Mouse (Mus musculus) stomach, embryonic 16.5 days (tissue): ENCODE data around the gene Izumo1r. TPM values are rescaled to one million over a fixed set of nuclear protein-coding genes. Genes with fewer than 3 reads are reported as not detected.

ENCODE experiments used
- ATAC-seq: fragments of 200-750 bp; cut with Nextera tagmentation; 2 replicates; pipeline ENCODE4 v1.8.0; 2017; ENCODE audit warnings: moderate number of reproducible peaks, moderate TSS enrichment; ENCODE audit not compliant: insufficient read depth, low FRiP score
- H3K27ac ChIP-seq: fragments of 300-500 bp; sonication (generic); 2 replicates; pipeline ENCODE4 v1.5.1; 2014; ENCODE audit warnings: low read length
- H3K27me3 ChIP-seq: fragments of 300-500 bp; sonication (generic); 2 replicates; pipeline ENCODE4 v1.6.1; 2014; ENCODE audit warnings: low read length, control low read depth, mixed read lengths; ENCODE audit not compliant: control insufficient read depth, insufficient read depth
- H3K36me3 ChIP-seq: fragments of 300-500 bp; sonication (generic); 2 replicates; pipeline ENCODE4 v1.6.1; 2014; ENCODE audit warnings: low read length; ENCODE audit not compliant: control insufficient read depth, insufficient read depth
- H3K4me1 ChIP-seq: fragments of 300-500 bp; sonication (generic); 2 replicates; pipeline ENCODE4 v1.6.1; 2014; ENCODE audit warnings: low read length, control low read depth, mixed read lengths; ENCODE audit not compliant: control insufficient read depth, insufficient read depth
- H3K4me2 ChIP-seq: fragments of 300-500 bp; sonication (generic); 2 replicates; pipeline ENCODE4 v1.6.1; 2014; ENCODE audit warnings: low read depth, low read length, mixed read lengths
- H3K4me3 ChIP-seq: fragments of 300-500 bp; sonication (generic); replicated peaks from 2 replicates; pipeline ENCODE4 v1.5.1; 2014; ENCODE audit warnings: mild to moderate bottlenecking, low read length
- H3K9ac ChIP-seq: fragments of 300-500 bp; sonication (generic); 2 replicates; pipeline ENCODE4 v1.6.1; 2014; ENCODE audit warnings: low read length
- H3K9me3 ChIP-seq: fragments of 300-500 bp; sonication (generic); replicated peaks from 2 replicates; pipeline ENCODE4 v1.6.1; 2016; ENCODE audit warnings: low read length, control low read depth; ENCODE audit not compliant: control insufficient read depth
- WGBS: fragments of 180-500 bp; shearing (Covaris S2); extraction: QIAGEN DNeasy Blood & Tissue Kit; methylation state at CpG from one replicate; pipeline ENCODE4 v1.1.7; 2014; 5-methylcytosine and 5-hydroxymethylcytosine counted together
- polyA plus RNA-seq: library from polyadenylated mRNA; unstranded; fragments of >200 nt; fragmentation: Nextera tagmentation; extraction: Ambion mirVana; gene quantifications from 2 replicates; pipeline ENCODE4 v1.2.1, GENCODE M21; 2015

Izumo1r gene
- polyA plus RNA-seq, 1 experiment from 2014 or later: not detected

GRCm38 (mm10) chr9:14931943-14932342, 28.2 kb upstream of the Izumo1r start:
- no peak for ATAC-seq
- H3K9ac ChIP-seq: no peak overlapping the region

GRCm38 (mm10) chr9:14931211-14931610, 27.5 kb upstream of the Izumo1r start:
- no peak overlapping the region for H3K4me2 ChIP-seq
- H3K36me3 ChIP-seq: no peaks in the 10 kb centered on the region
- H3K9ac ChIP-seq: no peak overlapping the region
- WGBS: 79% methylated on average over 8 of the region's 8 CpGs
- H3K9me3 ChIP-seq: no peaks in the 10 kb centered on the region
- H3K4me3 ChIP-seq: no peak overlapping the region
- H3K4me1 ChIP-seq: no peaks in the 10 kb centered on the region
- no peak overlapping the region for H3K27ac ChIP-seq
- ATAC-seq: no peak
- H3K27me3 ChIP-seq: no peaks in the 10 kb centered on the region

More at GRCm38 (mm10) chr9:14931943-14932342, 28.2 kb upstream of the Izumo1r start:
- Histone ChIP-seq H3K4me3 (no peak overlapping the region), H3K4me1 (no peaks in the 10 kb centered on the region), H3K27ac (no peak overlapping the region), H3K36me3 (no peaks in the 10 kb centered on the region), H3K4me2 (no peak overlapping the region), H3K27me3 (no peaks in the 10 kb centered on the region), H3K9me3 (no peaks in the 10 kb centered on the region)
- 40% methylated on average over 7 of the region's 7 CpGs for WGBS

- H3K27ac ChIP-seq: no peak overlapping the region
- H3K4me2 ChIP-seq: no peak overlapping the region
- 0% methylated on average over 1 of the region's 1 CpGs for WGBS
- no peaks in the 10 kb centered on the region for H3K9me3 ChIP-seq
- H3K9ac ChIP-seq: no peak overlapping the region
- no peaks in the 10 kb centered on the region for H3K27me3 ChIP-seq
- no peaks in the 10 kb centered on the region for H3K4me1 ChIP-seq
- no peak for ATAC-seq
- H3K4me3 ChIP-seq: no peak overlapping the region
- no peaks in the 10 kb centered on the region for H3K36me3 ChIP-seq
These were observed 22.8 kb upstream of the Izumo1r start for GRCm38 (mm10) chr9:14926593-14926992.

- no peak overlapping the region for H3K27ac ChIP-seq
- no peak overlapping the region for H3K4me2 ChIP-seq
- no peaks in the 10 kb centered on the region for H3K36me3 ChIP-seq
- no peak for ATAC-seq
- H3K4me1 ChIP-seq: 0 out of 2 replicates have a peak, but pooled peaks cover 3% of the 10 kb centered on the region
- WGBS: 56% methylated on average over 4 of the region's 4 CpGs
- no peak overlapping the region for H3K4me3 ChIP-seq
- no peak overlapping the region for H3K9ac ChIP-seq
- H3K9me3 ChIP-seq: no peaks in the 10 kb centered on the region
- H3K27me3 ChIP-seq: no peaks in the 10 kb centered on the region
These were observed 19.9 kb upstream of the Izumo1r start for GRCm38 (mm10) chr9:14923625-14924024.

- H3K9ac ChIP-seq: no peak overlapping the region
- H3K4me1 ChIP-seq: 0 out of 2 replicates have a peak, but pooled peaks cover 3% of the 10 kb centered on the region
- WGBS: 34% methylated on average over 1 of the region's 1 CpGs
- no peak overlapping the region for H3K4me2 ChIP-seq
- H3K36me3 ChIP-seq: no peaks in the 10 kb centered on the region
- no peaks in the 10 kb centered on the region for H3K27me3 ChIP-seq
- H3K4me3 ChIP-seq: no peak overlapping the region
- H3K27ac ChIP-seq: no peak overlapping the region
- ATAC-seq: no peak
- H3K9me3 ChIP-seq: no peaks in the 10 kb centered on the region
These were observed 18.3 kb upstream of the Izumo1r start for GRCm38 (mm10) chr9:14921971-14922560.

- 65% methylated on average over 4 of the region's 4 CpGs for WGBS
- no peak for ATAC-seq
- no peak overlapping the region for H3K27ac ChIP-seq
- no peaks in the 10 kb centered on the region for H3K9me3 ChIP-seq
- H3K4me3 ChIP-seq: no peak overlapping the region
- 0 out of 2 replicates have a peak, but pooled peaks cover 3% of the 10 kb centered on the region for H3K4me1 ChIP-seq
- H3K4me2 ChIP-seq: no peak overlapping the region
- H3K36me3 ChIP-seq: no peaks in the 10 kb centered on the region
- H3K27me3 ChIP-seq: no peaks in the 10 kb centered on the region
- H3K9ac ChIP-seq: no peak overlapping the region
These were observed 17.5 kb upstream of the Izumo1r start for GRCm38 (mm10) chr9:14921254-14921653.

- Histone ChIP-seq H3K27me3 (no peaks in the 10 kb centered on the region), H3K9me3 (no peaks in the 10 kb centered on the region), H3K27ac (no peak overlapping the region), H3K9ac (no peak overlapping the region), H3K4me1 (0 out of 2 replicates have a peak, but pooled peaks cover 3% of the 10 kb centered on the region), H3K4me3 (no peak overlapping the region), H3K4me2 (no peak overlapping the region), H3K36me3 (no peaks in the 10 kb centered on the region)
- whole genome bisulfite sequencing: 76% methylated on average over 4 of the region's 4 CpGs
- no peak for ATAC-seq
These were observed 16.9 kb upstream of the Izumo1r start for GRCm38 (mm10) chr9:14920608-14921007.

GRCm38 (mm10) chr9:14918825-14919668, 15.3 kb upstream of the Izumo1r start:
- ATAC-seq: no peak

GRCm38 (mm10) chr9:14917661-14918060, 13.9 kb upstream of the Izumo1r start:
- Histone ChIP-seq H3K9ac (no peak overlapping the region), H3K36me3 (no peaks in the 10 kb centered on the region), H3K9me3 (no peaks in the 10 kb centered on the region), H3K4me2 (no peak overlapping the region), H3K4me1 (0 out of 2 replicates have a peak, but pooled peaks cover 3% of the 10 kb centered on the region), H3K27ac (no peak overlapping the region), H3K27me3 (no peaks in the 10 kb centered on the region), H3K4me3 (no peak overlapping the region)
- no peak for ATAC-seq
- WGBS: 89% methylated on average over 2 of the region's 2 CpGs

More at GRCm38 (mm10) chr9:14918825-14919668, 15.3 kb upstream of the Izumo1r start:
- H3K9ac ChIP-seq: no peak overlapping the region
- H3K27me3 ChIP-seq: no peaks in the 10 kb centered on the region
- no peaks in the 10 kb centered on the region for H3K9me3 ChIP-seq
- 0 out of 2 replicates have a peak, but pooled peaks cover 3% of the 10 kb centered on the region for H3K4me1 ChIP-seq
- WGBS: 36% methylated on average over 5 of the region's 5 CpGs
- H3K36me3 ChIP-seq: no peaks in the 10 kb centered on the region
- H3K27ac ChIP-seq: no peak overlapping the region
- H3K4me2 ChIP-seq: no peak overlapping the region
- H3K4me3 ChIP-seq: no peak overlapping the region
